Mouse (Mus musculus) intestine, postnatal 0 days (tissue): Measurements from ENCODE around the gene Hist2h4. TPM values are rescaled to one million over a fixed set of nuclear protein-coding genes. Genes with fewer than 3 reads are reported as not detected.
"Not testable (repeated sequence)": the region's sequence is repeated elsewhere in the genome, so short reads cannot be mapped to it uniquely, and the experiment has no call there.

Source experiments
- ATAC-seq: fragments of 200-750 bp; cut with Nextera tagmentation; 2 replicates; pipeline ENCODE4 v1.8.0; 2017; ENCODE audit warnings: mild to moderate bottlenecking, moderate TSS enrichment, moderate library complexity
- H3K27ac ChIP-seq: fragments of 300-500 bp; sonication (generic); 2 replicates; pipeline ENCODE4 v1.5.1; 2014; ENCODE audit warnings: mild to moderate bottlenecking, low read depth, low read length, moderate library complexity
- H3K27me3 ChIP-seq: fragments of 300-500 bp; sonication (generic); replicated peaks from 2 replicates; pipeline ENCODE4 v1.6.1; 2014; ENCODE audit warnings: low read length, mixed read lengths; ENCODE audit not compliant: control insufficient read depth, insufficient read depth
- H3K36me3 ChIP-seq: fragments of 300-500 bp; sonication (generic); 2 replicates; pipeline ENCODE4 v1.6.1; 2014; ENCODE audit warnings: mild to moderate bottlenecking, moderate library complexity; ENCODE audit not compliant: control insufficient read depth, insufficient read depth
- H3K4me1 ChIP-seq: fragments of 300-500 bp; sonication (generic); replicated peaks from 2 replicates; pipeline ENCODE4 v1.6.1; 2014; ENCODE audit warnings: antibody characterized with exemption, low read length, mixed read lengths; ENCODE audit not compliant: control insufficient read depth, insufficient read depth
- H3K4me2 ChIP-seq: fragments of 300-500 bp; sonication (generic); replicated peaks from 2 replicates; pipeline ENCODE4 v1.6.1; 2014; ENCODE audit warnings: low read depth, mild to moderate bottlenecking, moderate library complexity
- H3K4me3 ChIP-seq: fragments of 300-500 bp; sonication (generic); 2 replicates; pipeline ENCODE4 v1.5.1; 2014; ENCODE audit warnings: low read depth, low read length
- H3K9ac ChIP-seq: fragments of 300-500 bp; sonication (generic); 2 replicates; pipeline ENCODE4 v1.6.1; 2014; ENCODE audit warnings: mild to moderate bottlenecking, low read depth, low read length
- H3K9me3 ChIP-seq: fragments of 300-500 bp; sonication (generic); 2 replicates; pipeline ENCODE4 v1.6.1; 2016; ENCODE audit warnings: mixed run types; ENCODE audit not compliant: control insufficient read depth
- CTCF ChIP-seq: sonication (generic); IDR thresholded peaks from 2 replicates; pipeline ENCODE4 v1.5.1; 2016; ENCODE audit warnings: low read depth, mild to moderate bottlenecking, control low read depth, antibody characterized with exemption, moderate library complexity
- WGBS: fragments of 180-500 bp; shearing (Covaris S2); extraction: QIAGEN DNeasy Blood & Tissue Kit; methylation state at CpG from one replicate; pipeline ENCODE4 v1.1.7; 2014; 5-methylcytosine and 5-hydroxymethylcytosine counted together
- polyA plus RNA-seq: library from polyadenylated mRNA; unstranded; fragments of >200 nt; fragmentation: Nextera tagmentation; extraction: Ambion mirVana; gene quantifications from 2 replicates; pipeline ENCODE4 v1.2.1, GENCODE M21; 2015

Gene Hist2h4
- polyA plus RNA-seq, 1 experiment from 2014 or later, result 2.1 TPM

- H3K4me2 ChIP-seq, result peak overlapping the region; percentile 56
- TF ChIP-seq CTCF, result no peak
- WGBS, result 3% methylated on average over 11 of the region's 11 CpGs
- H3K9ac ChIP-seq, result no peak overlapping the region
- peak overlapping the region; percentile 24 for H3K4me3 ChIP-seq
- H3K27ac ChIP-seq, result no peak overlapping the region
- peaks cover 12% of the 10 kb centered on the region for H3K4me1 ChIP-seq
- H3K36me3 ChIP-seq, result no peaks in the 10 kb centered on the region
- H3K9me3 ChIP-seq, result no peaks in the 10 kb centered on the region
- ATAC-seq, result no peak
- no peaks in the 10 kb centered on the region for H3K27me3 ChIP-seq
These were observed 15.6 kb downstream of the Hist2h4 start for GRCm38 (mm10) chr3:96247356-96248140.

- H3K9me3 ChIP-seq, H3K27ac ChIP-seq, H3K36me3 ChIP-seq, H3K9ac ChIP-seq, H3K27me3 ChIP-seq: not testable (repeated sequence)
- ATAC-seq, result peak; percentile 90
- H3K4me1 ChIP-seq, result peaks cover 12% of the 10 kb centered on the region
- 0% methylated on average over 1 of the region's 47 CpGs for WGBS
- peak within 1 kb of the TSS; percentile 56 for H3K4me2 ChIP-seq
- H3K4me3 ChIP-seq, result peak within 1 kb of the TSS; percentile 24
These were observed 16.7 kb downstream of the Hist2h4 start, which contains the start of gene Hist2h3c1 for GRCm38 (mm10) chr3:96246427-96246856. Gene Hist2h3c1 (plus strand): TSS chr3:96246685.

- H3K4me3 ChIP-seq, result 0 out of 2 replicates have a peak overlapping the region, but pooled peaks have one; percentile 23
- WGBS, result 2% methylated on average over 10 of the region's 21 CpGs
- 0 out of 2 replicates have a peak overlapping the region, but pooled peaks have one; percentile 41 for H3K4me2 ChIP-seq
- H3K27ac ChIP-seq, H3K9ac ChIP-seq, ATAC-seq, H3K27me3 ChIP-seq, H3K9me3 ChIP-seq, H3K36me3 ChIP-seq: not testable (repeated sequence)
- peaks cover 12% of the 10 kb centered on the region for H3K4me1 ChIP-seq
These were observed 17.1 kb downstream of the Hist2h4 start for GRCm38 (mm10) chr3:96246018-96246417.

- not testable (repeated sequence) for H3K9me3 ChIP-seq, H3K36me3 ChIP-seq, H3K27me3 ChIP-seq
- Histone ChIP-seq H3K27ac (peak within 1 kb of the TSS; percentile 87), H3K4me1 (peaks cover 12% of the 10 kb centered on the region), H3K4me2 (peak within 1 kb of the TSS; percentile 78), H3K4me3 (peak within 1 kb of the TSS; percentile 43), H3K9ac (peak within 1 kb of the TSS; percentile 62)
- peak; percentile 84 for ATAC-seq
- WGBS, result under 1% methylated on average over 21 of the region's 88 CpGs
These were observed 17.9 kb downstream of the Hist2h4 start, which contains the start of gene Hist2h2aa1 for GRCm38 (mm10) chr3:96245003-96245886. Gene Hist2h2aa1 (plus strand): TSS chr3:96245497.

- H3K9ac ChIP-seq, result no peak overlapping the region
- no peak for TF ChIP-seq CTCF
- ATAC-seq, result no peak
These were observed 19.1 kb downstream of the Hist2h4 start for GRCm38 (mm10) chr3:96243921-96244572.

More at GRCm38 (mm10) chr3:96243921-96244572, 19.1 kb downstream of the Hist2h4 start:
- H3K4me1 ChIP-seq, result peaks cover 12% of the 10 kb centered on the region
- peak overlapping the region; percentile 78 for H3K4me2 ChIP-seq
- H3K27ac ChIP-seq, result no peak overlapping the region; the same call in 1 of the 2 replicates
- H3K4me3 ChIP-seq, result no peak overlapping the region
- H3K27me3 ChIP-seq, result no peaks in the 10 kb centered on the region
- H3K9me3 ChIP-seq, result no peaks in the 10 kb centered on the region
- 47% methylated on average over 7 of the region's 7 CpGs for WGBS
- no peaks in the 10 kb centered on the region for H3K36me3 ChIP-seq
